8 mouse cellular contexts compared by ENCODE assay signal in genomic region chr10:60756992-60757391, GRCm38 (mm10). TPM values are rescaled to one million over a fixed set of nuclear protein-coding genes. Genes with fewer than 3 reads are reported as not detected.
DNase-seq lines count a peak whose midpoint lies in the region; ATAC-seq and TF ChIP-seq lines count a peak whose summit lies in the region.

No protein-coding gene starts in this region.

- no peak overlapping the region for H3K27ac ChIP-seq in hindbrain, embryonic 14.5 days
- no peak overlapping the region for H3K27ac ChIP-seq in hindbrain, embryonic 13.5 days
- H3K27ac ChIP-seq in ES-Bruce4 (ENCODE audit: insufficient read depth, low read length): no peak overlapping the region

- ATAC-seq in hindbrain, embryonic 14.5 days (ENCODE audit: low FRiP score): no peak
- ATAC-seq in hindbrain, embryonic 13.5 days (ENCODE audit: low FRiP score): no peak
- ATAC-seq in erythroid progenitor cell, adult 5-6 weeks (replicated peaks; ENCODE audit: low FRiP score, poor library complexity, severe bottlenecking): no peak

- TF ChIP-seq EP300 in ES-Bruce4 (IDR thresholded peaks at IDR 0.05; ENCODE audit: insufficient read depth, low read depth, low read length): no peak

- TF ChIP-seq CTCF in ES-Bruce4 (IDR thresholded peaks at IDR 0.05; ENCODE audit: low read depth, low read length): peak; percentile 74
- peak; percentile 81 for TF ChIP-seq CTCF in brain, embryonic 14.5 days (IDR thresholded peaks at IDR 0.05; ENCODE audit: borderline replicate concordance, extremely low read depth, insufficient read depth, insufficient read length)

- H3K9ac ChIP-seq in hindbrain, embryonic 14.5 days: no peak overlapping the region
- no peak overlapping the region for H3K9ac ChIP-seq in hindbrain, embryonic 13.5 days
- no peak overlapping the region for H3K9ac ChIP-seq in ES-Bruce4 (ENCODE audit: low read depth, poor library complexity, severe bottlenecking)

- no peak overlapping the region for H3K4me3 ChIP-seq in hindbrain, embryonic 14.5 days (replicated peaks; ENCODE audit: low read length)
- H3K4me3 ChIP-seq in hindbrain, embryonic 13.5 days: no peak overlapping the region
- no peak overlapping the region for H3K4me3 ChIP-seq in ES-Bruce4 (ENCODE audit: low read depth, low read length)

- H3K4me1 ChIP-seq in hindbrain, embryonic 14.5 days (replicated peaks; ENCODE audit: control insufficient read depth, insufficient read depth, low read length): peaks cover 2% of the 10 kb centered on the region; the same call in 1 of the 2 replicates
- peaks cover 7% of the 10 kb centered on the region for H3K4me1 ChIP-seq in hindbrain, embryonic 13.5 days (replicated peaks)
- H3K4me1 ChIP-seq in ES-Bruce4 (ENCODE audit: control insufficient read depth, insufficient read depth, low read length): no peaks in the 10 kb centered on the region

- peak; percentile 82 for DNase-seq in hindbrain, embryonic 14.5 days (ENCODE audit: low spot score)
- peak; percentile 74 for DNase-seq in brain, embryonic 14.5 days (ENCODE audit: low read depth)
- DNase-seq in gastrocnemius, postnatal 10 days: peak; percentile 60
- DNase-seq in left cerebral cortex, postnatal 4 days: peak; percentile 75
- DNase-seq in retina, adult 2 months (ENCODE audit: low read depth, low spot score): peak; percentile 54

- intact Hi-C loops in left cerebral cortex, postnatal 4 days (cut with DNase I): loop anchor here (5.0 kb wide), 1 partner anchor 450 kb away; no protein-coding TSS in a partner anchor

- H3K36me3 ChIP-seq in hindbrain, embryonic 14.5 days (replicated peaks; ENCODE audit: control insufficient read depth, insufficient read depth): no peaks in the 10 kb centered on the region
- H3K36me3 ChIP-seq in hindbrain, embryonic 13.5 days: no peaks in the 10 kb centered on the region
- H3K36me3 ChIP-seq in ES-Bruce4 (ENCODE audit: control insufficient read depth, insufficient read depth, low read length, poor library complexity, severe bottlenecking): no peaks in the 10 kb centered on the region

- no peaks in the 10 kb centered on the region for H3K9me3 ChIP-seq in hindbrain, embryonic 14.5 days (ENCODE audit: control insufficient read depth, low read length)
- no peaks in the 10 kb centered on the region for H3K9me3 ChIP-seq in hindbrain, embryonic 13.5 days
- 0 out of 2 replicates have a peak, but pooled peaks cover 4% of the 10 kb centered on the region for H3K9me3 ChIP-seq in ES-Bruce4 (replicated peaks; ENCODE audit: control insufficient read depth, insufficient read depth, low read length, poor library complexity, severe bottlenecking)

- H3K27me3 ChIP-seq in hindbrain, embryonic 14.5 days (ENCODE audit: control insufficient read depth, insufficient read depth, low read length): no peaks in the 10 kb centered on the region
- H3K27me3 ChIP-seq in hindbrain, embryonic 13.5 days: no peaks in the 10 kb centered on the region
- H3K27me3 ChIP-seq in ES-Bruce4 (ENCODE audit: control insufficient read depth, insufficient read depth, low read length, poor library complexity, severe bottlenecking): no peaks in the 10 kb centered on the region

- no peak overlapping the region for H3K4me2 ChIP-seq in hindbrain, embryonic 14.5 days (replicated peaks)
- no peak overlapping the region for H3K4me2 ChIP-seq in hindbrain, embryonic 13.5 days

- 7% methylated on average over 7 of the region's 7 CpGs for WGBS in hindbrain, embryonic 14.5 days
- 6% methylated on average over 7 of the region's 7 CpGs for WGBS in hindbrain, embryonic 13.5 days

- no peak for TF ChIP-seq POLR2A in ES-Bruce4 (IDR thresholded peaks at IDR 0.05; ENCODE audit: insufficient read depth, low read length)
- no peak for TF ChIP-seq POLR2A in brain, embryonic 14.5 days (IDR thresholded peaks at IDR 0.05; ENCODE audit: borderline replicate concordance, extremely low read depth, insufficient read depth, insufficient read length, poor library complexity, severe bottlenecking)

RNA-seq across cellular contexts. Expression of gene Slc29a3, which starts 4.4 kb away (rescaled TPM):
- polyA plus RNA-seq in hindbrain, embryonic 14.5 days (2014; fragmentation: Nextera tagmentation; extraction: Ambion mirVana): 8.4 and 8.9 TPM in 2 replicates
- 14.1 and 15.8 TPM in 2 replicates for polyA plus RNA-seq in hindbrain, embryonic 13.5 days (2015; fragmentation: Nextera tagmentation; extraction: Ambion mirVana)
- 8.2 and 8.7 TPM in 2 replicates for polyA plus RNA-seq in ES-Bruce4 (2011; ENCODE audit: insufficient read depth, insufficient read length, low read depth, missing spikeins)
- polyA plus RNA-seq in brain, embryonic 14.5 days (2012; rRNA removed): 8.8 and 11.1 TPM in 2 replicates
- 1 to 10 TPM; 5.7 to 7.8 TPM for total RNA-seq in gastrocnemius, postnatal 10 days (2021)
- 10 to 100 TPM; 16.3 to 19.6 TPM for total RNA-seq in left cerebral cortex, postnatal 4 days (2021)
- total RNA-seq in erythroid progenitor cell, adult 5-6 weeks (2015; ENCODE audit: low replicate concordance): 9.6 and 17.7 TPM in 2 replicates
- 2.6 and 2.7 TPM in 2 replicates for total RNA-seq in erythroid progenitor cell, adult 5-6 weeks (2017; ENCODE audit: low replicate concordance)
